Mouse (Mus musculus) MEL (cell line): ENCODE measurements at regions not wholly inside any gene's neighbourhood (a gene's known extent, or its start where the extent isn't known, plus 50 kb on each side); places are given as distances from the start of the nearest gene placed in this dataset.

Experiments used
- DNase-seq: peaks from one replicate; pipeline ENCODE4 v3.0.0; 2011; ENCODE audit warnings: low read depth, low spot score
- H3K27ac ChIP-seq: 2 replicates; pipeline ENCODE4 v1.5.1; 2012; ENCODE audit warnings: low read depth, mild to moderate bottlenecking, control low read depth, low read length, moderate library complexity; ENCODE audit not compliant: control insufficient read depth
- H3K27me3 ChIP-seq, 2 experiments: fragments of 150-350 bp in 1 of 2; sonication (generic) in 1 of 2; 2 replicates each; pipeline ENCODE4 v1.6.1; 2012; ENCODE audit warnings: low read length in 2 of 2, mild to moderate bottlenecking in 2 of 2, improper control_type of control experiment in 1 of 2, moderate library complexity in 1 of 2; ENCODE audit not compliant: insufficient read depth in 2 of 2, control insufficient read depth in 1 of 2
- H3K36me3 ChIP-seq, 2 experiments: 2 replicates each; pipeline ENCODE4 v1.6.1; 2012 to 2014; ENCODE audit warnings: low read length in 2 of 2, improper control_type of control experiment in 1 of 2, inconsistent platforms in 1 of 2, mild to moderate bottlenecking in 1 of 2; ENCODE audit not compliant: insufficient read depth in 2 of 2, control insufficient read depth in 1 of 2
- H3K4me1 ChIP-seq, 2 experiments: fragments of 150-350 bp in 1 of 2; sonication (generic) in 1 of 2; 2 replicates each; pipeline ENCODE4 v1.6.1; 2012; ENCODE audit warnings: low read length in 2 of 2, improper control_type of control experiment in 1 of 2, mild to moderate bottlenecking in 1 of 2; ENCODE audit not compliant: insufficient read depth in 2 of 2, control insufficient read depth in 1 of 2
- H3K4me3 ChIP-seq, 2 experiments: fragments of 150-350 bp in 1 of 2; sonication (generic) in 1 of 2; 2 replicates each; pipeline ENCODE4 v1.5.1; 2012; ENCODE audit warnings: low read depth in 2 of 2, low read length in 2 of 2, mild to moderate bottlenecking in 2 of 2, moderate library complexity in 2 of 2, control low read depth in 1 of 2, improper control_type of control experiment in 1 of 2; ENCODE audit not compliant: control insufficient read depth in 1 of 2, insufficient read depth in 1 of 2
- H3K79me2 ChIP-seq: 2 replicates; pipeline ENCODE4 v1.6.1; 2012; ENCODE audit warnings: mild to moderate bottlenecking, low read length, moderate library complexity; ENCODE audit not compliant: control insufficient read depth, poor library complexity, insufficient read depth
- H3K9ac ChIP-seq: 2 replicates; pipeline ENCODE4 v1.6.1; 2012; ENCODE audit warnings: low read depth, mild to moderate bottlenecking, control low read depth, low read length, moderate library complexity; ENCODE audit not compliant: control insufficient read depth, poor library complexity, severe bottlenecking
- H3K9me3 ChIP-seq: fragments of 150-350 bp; sonication (generic); replicated peaks from 2 replicates; pipeline ENCODE4 v1.6.1; 2012; ENCODE audit warnings: mild to moderate bottlenecking, low read length, improper control_type of control experiment, moderate library complexity; ENCODE audit not compliant: insufficient read depth
- CHD1 ChIP-seq: IDR thresholded peaks from 2 replicates; pipeline ENCODE4 v1.6.1; 2012; ENCODE audit warnings: low read depth, mild to moderate bottlenecking, inconsistent platforms, low read length, improper control_type of control experiment
- CHD2 ChIP-seq: IDR thresholded peaks from 2 replicates; pipeline ENCODE4 v1.6.1; 2011; ENCODE audit warnings: low read length, improper control_type of control experiment
- E2F4 ChIP-seq: IDR thresholded peaks from 2 replicates; pipeline ENCODE4 v1.6.1; 2011; ENCODE audit warnings: low read depth, low read length, improper control_type of control experiment, borderline replicate concordance
- EP300 ChIP-seq, 2 experiments: IDR thresholded peaks; 2 replicates each; pipeline ENCODE4 v1.6.1; 2011; ENCODE audit warnings: improper control_type of control experiment in 2 of 2, low read length in 2 of 2, low read depth in 1 of 2, mild to moderate bottlenecking in 1 of 2
- GABPA ChIP-seq: IDR thresholded peaks from 2 replicates; pipeline ENCODE4 v1.6.1; 2012; ENCODE audit warnings: low read depth, mild to moderate bottlenecking, inconsistent platforms, low read length, improper control_type of control experiment, moderate library complexity
- HCFC1 ChIP-seq: IDR thresholded peaks from 2 replicates; pipeline ENCODE4 v1.6.1; 2012; ENCODE audit warnings: low read depth, mild to moderate bottlenecking, inconsistent platforms, low read length, improper control_type of control experiment, moderate library complexity
- KAT2A ChIP-seq: conservative IDR thresholded peaks from 2 replicates; pipeline ENCODE4 v1.6.1; 2012; ENCODE audit warnings: low read depth, low read length, improper control_type of control experiment, inconsistent platforms
- MAZ ChIP-seq: IDR thresholded peaks from 2 replicates; pipeline ENCODE4 v1.6.1; 2012; ENCODE audit warnings: low read depth, mild to moderate bottlenecking, inconsistent platforms, low read length, improper control_type of control experiment
- MYB ChIP-seq: IDR thresholded peaks from 2 replicates; pipeline ENCODE4 v1.6.1; 2011; ENCODE audit warnings: mild to moderate bottlenecking, low read depth, low read length, improper control_type of control experiment
- MYC ChIP-seq: IDR thresholded peaks from 2 replicates; pipeline ENCODE4 v1.6.1; 2011; ENCODE audit warnings: low read depth, mild to moderate bottlenecking, low read length, improper control_type of control experiment, moderate library complexity
- NELFE ChIP-seq: IDR thresholded peaks from 2 replicates; pipeline ENCODE4 v1.6.1; 2011; ENCODE audit warnings: low read depth, low read length, improper control_type of control experiment
- NRF1 ChIP-seq: IDR thresholded peaks from 2 replicates; pipeline ENCODE4 v1.6.1; 2014; ENCODE audit warnings: low read depth, mild to moderate bottlenecking, inconsistent platforms, low read length, improper control_type of control experiment, moderate library complexity; ENCODE audit not compliant: poor library complexity, insufficient read depth, severe bottlenecking
- POLR2AphosphoS2 ChIP-seq: IDR thresholded peaks from 2 replicates; pipeline ENCODE4 v1.6.1; 2011; ENCODE audit warnings: low read length, improper control_type of control experiment
- TAL1 ChIP-seq: IDR thresholded peaks from 2 replicates; pipeline ENCODE4 v1.6.1; 2012; ENCODE audit warnings: mild to moderate bottlenecking, inconsistent platforms, low read length, moderate library complexity, mixed read lengths
- TBP ChIP-seq: IDR thresholded peaks from 2 replicates; pipeline ENCODE4 v1.8.0; 2011; ENCODE audit warnings: low read depth, low read length, improper control_type of control experiment
- TCF12 ChIP-seq: IDR thresholded peaks from 2 replicates; pipeline ENCODE4 v1.6.1; 2014; ENCODE audit warnings: low read depth, mild to moderate bottlenecking, inconsistent platforms, low read length, improper control_type of control experiment, moderate library complexity
- ZKSCAN1 ChIP-seq: IDR thresholded peaks from 2 replicates; pipeline ENCODE4 v1.6.1; 2012; ENCODE audit warnings: low read depth, mild to moderate bottlenecking, inconsistent platforms, low read length, improper control_type of control experiment, moderate library complexity
- ZNF384 ChIP-seq: IDR thresholded peaks from 2 replicates; pipeline ENCODE4 v1.6.1; 2012; ENCODE audit warnings: low read depth, mild to moderate bottlenecking, inconsistent platforms, low read length, improper control_type of control experiment

- no peaks in the 10 kb centered on the region for H3K9me3 ChIP-seq
- H3K4me3 ChIP-seq = no peak overlapping the region
- TF ChIP-seq TCF12 (no peak), EP300 (IDR thresholded peaks at IDR 0.05; ENCODE audit: low read depth in 1 of 2, low read length in 2 of 2) (no peak), MAZ (no peak)
- H3K27ac ChIP-seq = no peak overlapping the region
- DNase-seq = no peak
- no peaks in the 10 kb centered on the region for H3K4me1 ChIP-seq
- no peaks in the 10 kb centered on the region for H3K79me2 ChIP-seq
- no peaks in the 10 kb centered on the region for H3K36me3 ChIP-seq
- peaks cover 19 to 22% of the 10 kb centered on the region in 2 experiments for H3K27me3 ChIP-seq
- H3K9ac ChIP-seq = no peak overlapping the region
Observed at GRCm38 (mm10) chrX:142467850-142468256, 77.5 kb upstream of the Acsl4 start.

GRCm38 (mm10) chrX:142468388-142468787 lies 78.1 kb upstream of the Acsl4 start:
- H3K27me3 ChIP-seq = peaks cover 15 to 18% of the 10 kb centered on the region in 2 experiments
- H3K9ac ChIP-seq = no peak overlapping the region
- TF ChIP-seq GABPA = no peak
- TF ChIP-seq NELFE = no peak
- no peak for TF ChIP-seq CHD1
- no peak for TF ChIP-seq MYB
- TF ChIP-seq POLR2AphosphoS2 = no peak
- no peak for TF ChIP-seq KAT2A
- no peak for TF ChIP-seq TBP
- no peak for TF ChIP-seq TAL1
- no peak for TF ChIP-seq NRF1
- no peak for TF ChIP-seq ZKSCAN1
- no peak for TF ChIP-seq HCFC1
- no peak for TF ChIP-seq MYC
- TF ChIP-seq CHD2 = no peak
- no peak for TF ChIP-seq E2F4
- TF ChIP-seq ZNF384 = no peak
- H3K36me3 ChIP-seq = no peaks in the 10 kb centered on the region
- H3K4me1 ChIP-seq = no peaks in the 10 kb centered on the region
- H3K4me3 ChIP-seq = no peak overlapping the region
- H3K79me2 ChIP-seq = no peaks in the 10 kb centered on the region
- no peak for DNase-seq
- no peak overlapping the region for H3K27ac ChIP-seq
- no peaks in the 10 kb centered on the region for H3K9me3 ChIP-seq
